Mouse (Mus musculus) activated CD4-positive, CD25-positive, alpha-beta regulatory T cell, adult 4 months (primary cell): Measurements from ENCODE around the gene Tut1. TPM values are rescaled to one million over a fixed set of nuclear protein-coding genes. Genes with fewer than 3 reads are reported as not detected.

Experiments
- ATAC-seq: one replicate; pipeline ENCODE4 v1.8.0; 2017
- polyA plus RNA-seq, 2 experiments: library from polyadenylated mRNA; unstranded; fragments of 100-300 nt; shearing (Covaris generic); gene quantifications; one replicate each; pipeline ENCODE4 v1.2.1; 2017

Gene Tut1
- polyA plus RNA-seq = 10 to 100 TPM; 21.3 to 25.1 TPM

DNA sequence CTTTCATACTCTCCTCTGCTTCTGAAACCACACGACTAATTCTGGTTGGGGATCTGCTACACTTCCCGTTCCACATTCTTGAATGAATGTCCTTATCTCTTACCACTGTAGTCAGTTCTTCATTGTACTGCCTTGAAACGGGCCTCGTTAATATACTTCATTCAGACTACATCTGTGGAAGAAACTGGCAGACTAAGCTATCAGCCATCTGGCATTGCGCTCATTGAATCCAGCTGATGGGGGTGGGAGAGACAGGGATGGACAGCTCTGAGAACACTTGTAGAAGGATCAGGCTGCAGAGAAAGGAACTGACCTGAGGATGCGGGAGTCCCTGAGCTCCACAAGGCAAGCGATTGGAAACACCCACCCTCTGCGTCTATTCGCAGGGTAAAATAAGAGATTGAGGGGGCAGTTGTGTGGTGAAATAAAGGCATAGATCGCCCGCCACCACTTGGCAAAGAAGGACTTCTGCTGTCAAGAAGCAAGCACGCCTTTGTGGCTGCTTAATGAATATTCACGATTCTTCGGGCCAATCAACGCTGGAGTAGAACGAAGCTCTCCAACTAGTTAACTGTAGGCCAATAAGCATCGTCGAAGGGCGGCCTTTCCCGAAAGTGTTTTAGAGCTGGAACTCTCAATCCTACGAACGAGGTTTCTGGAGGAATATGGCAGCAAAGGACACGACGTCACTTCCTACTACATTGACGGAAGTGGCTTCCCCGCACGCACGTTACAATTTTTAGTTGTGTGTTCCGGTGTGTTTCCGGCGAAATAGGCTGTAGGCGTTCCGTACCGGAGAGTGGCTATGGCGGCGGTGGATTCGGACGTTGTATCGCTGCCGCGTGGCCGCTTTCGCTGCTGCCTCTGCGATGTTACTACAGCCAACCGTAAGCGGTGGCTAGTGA lies at the start of gene Tut1:
Tut1 (plus strand) TSS at position 713 of the 905 bp plus-strand sequence.
- ATAC-seq = peak; percentile 95

DNA sequence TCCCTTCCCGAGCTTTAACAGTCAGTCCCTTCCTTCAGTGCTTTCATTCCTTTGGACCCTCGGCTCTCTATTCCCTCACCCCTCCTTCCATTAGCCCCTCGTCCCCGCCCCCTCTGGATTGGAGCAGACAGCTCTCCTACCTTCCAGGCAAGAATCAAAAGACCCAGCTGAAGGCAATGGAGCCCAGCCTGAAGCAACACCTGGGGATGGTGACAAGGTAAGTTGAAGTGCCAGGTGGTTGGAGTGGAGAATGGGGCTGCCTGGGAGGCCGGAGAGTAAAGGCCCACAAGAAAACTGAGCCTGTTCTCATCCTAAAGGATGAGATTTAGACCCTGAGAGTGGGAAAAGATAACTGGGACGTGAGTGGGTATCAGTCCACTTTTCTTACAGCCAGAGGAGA lies 45.1 kb upstream of the Tut1 start:
- no peak for ATAC-seq

DNA sequence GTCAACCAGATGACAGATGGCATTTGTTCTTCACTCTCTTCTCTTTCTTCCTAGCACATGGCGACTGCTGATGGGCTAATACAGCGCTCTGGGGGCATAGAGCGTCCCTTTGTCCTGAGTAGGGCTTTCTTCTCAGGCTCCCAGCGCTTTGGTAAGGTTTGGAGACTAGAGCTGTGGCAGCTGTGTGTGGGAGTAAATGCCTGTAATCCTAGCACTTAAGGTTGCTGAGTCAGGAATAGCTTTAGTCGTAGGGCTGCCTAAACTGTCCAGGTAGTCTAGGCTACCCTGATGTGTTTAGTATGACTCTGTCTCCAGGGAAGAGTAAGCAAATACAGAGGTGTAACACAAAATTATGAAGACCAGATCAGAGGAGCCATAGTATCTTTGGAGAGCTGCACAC lies 41.8 kb upstream of the Tut1 start:
- no peak for ATAC-seq

DNA sequence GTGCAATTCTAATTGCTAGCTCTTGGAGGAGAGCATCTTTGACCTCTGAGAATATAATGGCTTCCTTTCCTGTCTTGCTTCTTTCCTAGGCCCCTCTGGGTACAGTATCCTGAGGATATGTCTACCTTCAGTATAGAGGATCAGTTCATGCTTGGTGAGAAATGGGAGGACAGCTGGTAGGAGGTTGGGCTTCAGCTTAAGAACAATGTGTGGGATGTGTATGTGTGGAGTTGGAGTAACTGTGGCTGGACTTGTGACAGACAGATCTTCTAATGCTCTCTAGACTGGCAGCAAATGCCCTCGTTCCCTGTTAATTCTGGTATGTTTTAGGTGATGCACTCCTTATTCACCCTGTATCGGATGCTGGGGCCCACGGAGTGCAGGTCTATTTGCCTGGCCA lies 39.4 kb upstream of the Tut1 start:
- ATAC-seq = no peak

DNA sequence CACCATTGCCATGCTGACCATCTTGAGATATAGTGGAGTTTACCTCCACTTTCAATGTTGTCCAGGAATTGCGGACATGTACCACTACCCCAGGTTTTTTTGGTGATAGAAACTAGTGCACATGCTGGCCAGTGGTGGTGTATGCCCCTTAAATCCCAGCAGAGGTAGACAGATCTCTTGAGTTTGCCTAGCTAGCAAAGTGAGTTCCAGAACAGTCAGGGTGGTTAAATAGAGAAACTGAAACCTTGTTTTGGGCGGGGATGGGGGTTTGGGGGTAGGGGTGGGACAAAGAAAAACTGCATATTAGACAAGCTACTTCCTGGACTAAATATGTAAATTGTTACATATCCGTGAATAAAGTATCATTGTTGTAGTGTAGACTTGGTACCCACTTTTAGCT lies 34.6 kb upstream of the Tut1 start:
- peak; percentile 31 for ATAC-seq

DNA sequence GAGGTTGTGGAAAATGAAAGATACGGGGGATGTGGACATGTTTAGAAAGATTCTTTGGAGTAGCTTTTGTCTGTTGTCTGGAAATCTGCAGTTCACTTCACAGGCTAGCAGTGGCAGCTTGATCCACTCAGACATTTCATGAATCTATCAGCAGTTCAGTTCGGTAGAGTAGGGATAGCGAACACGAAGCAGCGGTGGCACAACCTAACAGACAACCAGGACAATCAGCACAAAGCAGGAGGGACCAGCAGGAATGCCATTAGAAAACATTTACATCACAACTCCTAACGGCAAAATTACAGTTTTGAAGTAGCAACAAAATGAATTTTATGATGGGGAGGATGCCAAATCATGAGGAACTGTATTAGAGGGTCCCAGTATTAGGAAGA lies 34.0 kb upstream of the Tut1 start:
- no peak for ATAC-seq

DNA sequence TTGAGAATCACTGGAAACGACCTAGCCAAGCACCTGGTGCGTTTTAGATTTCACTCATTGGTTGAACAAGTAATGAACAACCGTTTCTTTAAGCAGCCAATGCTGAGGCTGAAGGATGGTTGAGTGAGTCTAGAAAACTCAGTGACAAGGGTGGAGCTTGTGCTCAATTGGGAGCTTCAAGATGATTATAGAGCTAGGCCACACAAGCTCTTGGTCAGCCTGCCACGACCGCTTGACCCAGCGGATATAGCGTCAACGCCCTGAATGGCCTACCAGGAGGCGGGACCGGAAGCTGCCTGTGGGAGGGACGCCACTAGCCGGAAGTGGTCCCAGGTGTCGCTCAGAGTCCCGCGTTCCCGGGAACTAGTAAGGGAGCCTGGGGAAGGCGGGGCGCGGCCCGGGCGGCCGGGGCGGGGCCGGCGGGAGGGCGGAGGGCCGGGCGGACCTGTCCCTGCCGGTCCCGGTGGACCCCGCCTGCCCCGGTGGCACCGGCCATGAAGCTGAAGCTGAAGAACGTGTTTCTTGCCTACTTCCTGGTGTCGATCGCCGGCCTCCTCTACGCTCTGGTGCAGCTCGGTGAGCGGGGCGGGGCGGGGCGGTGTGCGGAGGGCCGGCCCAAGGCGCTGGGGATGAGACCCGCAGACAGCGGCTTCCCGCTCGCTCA lies 33.4 kb upstream of the Tut1 start, which contains the start of gene B3gat3:
B3gat3 (plus strand) TSS at position 302 of the 664 bp plus-strand sequence.
- peak; percentile 61 for ATAC-seq

DNA sequence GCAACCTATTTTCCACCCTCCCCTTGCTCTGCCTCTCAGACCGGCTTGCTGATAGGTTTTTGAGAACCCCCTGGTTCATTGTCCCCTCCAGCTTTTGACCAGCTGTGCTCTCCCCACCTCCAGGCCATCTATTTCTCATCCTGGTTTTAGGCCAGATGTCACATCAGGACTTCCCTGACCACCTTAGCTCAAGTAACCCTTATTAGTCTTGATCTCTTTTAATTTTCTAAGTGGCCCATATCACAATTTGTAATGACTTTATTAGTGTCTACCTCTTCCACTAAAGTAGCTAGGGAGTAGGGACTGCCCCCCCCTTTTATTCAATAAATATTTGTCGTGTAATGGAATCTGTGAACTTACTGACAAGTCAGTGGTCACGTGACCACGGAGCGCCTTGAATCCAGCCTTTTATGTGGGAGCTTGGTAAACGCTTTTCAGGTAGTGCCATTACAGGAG lies 32.8 kb upstream of the Tut1 start:
- ATAC-seq = peak; percentile 19

DNA sequence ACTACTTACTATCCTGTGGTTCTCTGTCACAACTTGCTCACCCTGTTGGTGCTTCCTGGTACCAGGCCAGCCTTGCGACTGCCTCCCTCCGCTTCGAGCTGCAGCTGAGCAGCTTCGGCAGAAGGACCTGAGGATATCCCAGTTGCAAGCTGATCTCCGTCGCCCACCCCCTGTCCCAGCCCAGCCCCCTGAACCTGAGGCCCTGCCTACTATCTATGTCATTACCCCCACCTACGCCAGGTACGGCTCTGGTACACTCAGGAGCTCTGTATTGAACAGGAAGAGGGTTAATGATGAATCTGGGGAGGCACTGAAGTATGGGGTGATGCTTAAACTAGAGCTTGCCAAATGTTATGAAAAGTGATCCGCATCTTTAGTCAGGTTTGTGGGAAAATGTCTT lies 31.9 kb upstream of the Tut1 start:
- no peak for ATAC-seq

GRCm38 (mm10) chr19:8926766-8927165 lies 26.9 kb upstream of the Tut1 start:
- ATAC-seq = peak; percentile 30

GRCm38 (mm10) chr19:8927891-8928525 lies 25.6 kb upstream of the Tut1 start:
- ATAC-seq = no peak

DNA sequence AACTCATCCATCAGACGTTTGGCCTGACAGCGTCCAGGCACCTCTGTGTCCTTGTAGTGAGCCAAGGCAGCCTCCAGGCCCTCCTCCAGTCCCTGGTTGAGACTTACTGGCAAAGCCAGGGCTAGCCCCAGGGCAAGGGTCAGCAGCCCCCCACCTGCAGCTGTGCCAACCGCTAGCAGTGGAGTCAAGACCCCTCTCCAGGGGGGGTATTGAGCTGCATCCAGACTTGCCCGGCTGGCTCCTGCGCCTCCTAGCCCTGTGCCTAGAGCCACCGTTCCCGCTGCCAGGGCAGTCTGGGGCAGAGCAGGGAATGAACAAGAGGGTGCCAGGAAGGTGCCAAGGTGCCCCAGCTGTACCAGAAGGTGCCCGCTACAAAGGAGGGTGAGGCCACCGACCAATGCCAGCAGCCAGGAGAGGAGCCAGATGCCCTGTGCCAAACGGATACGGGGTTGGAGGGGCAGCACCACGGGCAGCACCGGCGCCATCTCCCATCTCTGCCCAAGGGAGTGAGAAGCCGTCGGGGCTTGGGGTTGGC lies 24.9 kb upstream of the Tut1 start:
- ATAC-seq = no peak

DNA sequence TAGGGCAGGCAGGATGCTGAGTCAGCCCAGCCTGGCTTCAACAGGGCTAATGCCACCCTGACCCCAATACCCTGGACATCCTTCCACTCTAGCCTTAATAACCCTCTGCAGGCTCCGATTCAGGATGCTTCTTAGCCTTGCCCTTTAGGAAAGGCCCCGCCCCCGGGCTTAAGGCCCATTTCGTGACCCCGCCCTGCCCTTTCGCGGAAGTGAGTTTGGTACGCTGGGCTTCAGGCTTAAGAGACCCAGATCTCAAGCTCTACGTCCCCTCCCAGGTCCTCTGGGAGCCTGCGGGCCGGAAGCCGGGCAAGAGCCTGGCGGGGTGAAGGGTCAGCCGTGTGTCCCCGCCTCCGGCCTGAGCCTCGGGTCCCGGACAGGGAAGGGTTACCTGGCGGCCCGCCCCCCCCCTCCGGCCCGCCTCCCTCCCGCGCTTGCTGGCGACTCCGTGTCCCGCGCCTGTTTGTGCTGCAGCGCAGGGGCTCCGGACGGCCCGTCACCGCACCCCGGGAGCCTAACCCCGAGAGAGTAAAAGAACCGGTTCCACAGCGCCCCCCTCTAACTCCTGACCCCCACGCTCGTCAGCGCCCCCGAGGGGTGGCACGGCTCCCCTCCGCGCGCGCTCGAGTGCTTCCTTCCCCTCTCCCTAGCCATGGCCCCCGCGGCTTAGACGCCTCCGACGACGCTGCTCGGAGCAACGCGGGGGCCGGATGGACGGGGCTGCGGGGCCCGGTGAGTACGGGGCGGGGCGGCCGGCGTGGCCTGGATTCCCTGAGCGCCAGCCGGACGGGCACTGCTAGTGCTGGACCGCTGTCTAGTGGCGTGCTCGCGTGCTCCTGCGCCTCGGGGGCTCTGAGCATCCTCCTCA lies 24.2 kb upstream of the Tut1 start, which contains the start of the genes Rom1 and Eml3:
Rom1 (minus strand) TSS at position 133 of the 865 bp plus-strand sequence.
Eml3 (plus strand) TSS at position 329 of the 865 bp plus-strand sequence.
- ATAC-seq = peak; percentile 71

GRCm38 (mm10) chr19:8930117-8930516 lies 23.5 kb upstream of the Tut1 start:
- ATAC-seq = no peak

DNA sequence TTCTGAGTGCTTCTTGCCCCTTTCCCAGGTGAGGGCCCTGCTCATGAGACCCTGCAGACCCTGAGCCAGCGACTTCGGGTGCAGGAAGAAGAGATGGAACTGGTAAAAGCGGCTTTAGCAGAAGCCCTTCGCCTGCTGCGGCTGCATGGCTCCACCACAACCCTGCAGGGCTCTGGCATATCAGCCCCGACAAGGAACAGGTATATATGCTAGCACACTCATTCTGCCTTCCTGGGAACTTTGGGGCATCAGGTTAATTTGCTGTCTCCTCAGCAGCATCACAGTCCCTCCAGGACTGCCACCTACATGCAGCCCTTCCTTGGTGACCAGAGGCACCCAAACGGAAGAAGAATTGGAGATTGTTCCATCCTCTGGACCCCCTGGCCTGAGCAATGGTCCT lies 22.9 kb upstream of the Tut1 start:
- ATAC-seq = no peak

DNA sequence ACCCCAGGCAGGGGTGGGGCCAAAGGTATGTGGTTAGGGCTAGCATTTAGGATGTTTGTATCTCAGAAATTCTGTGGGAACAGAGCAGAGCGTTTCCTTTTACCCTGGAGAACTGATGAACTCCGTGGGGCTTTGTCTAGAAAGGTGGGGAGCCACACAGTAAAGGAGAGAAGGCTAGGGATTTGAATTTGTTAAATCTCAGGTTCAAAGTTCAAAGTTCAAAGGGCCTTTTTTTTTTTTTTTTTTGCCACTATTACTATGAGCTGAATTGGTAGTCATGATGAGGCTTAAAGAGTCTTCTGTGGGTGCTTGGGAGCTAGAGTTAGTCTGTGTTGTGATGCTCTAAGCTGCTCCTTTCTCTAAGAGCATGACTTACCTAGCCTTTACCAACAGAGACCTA lies 16.9 kb upstream of the Tut1 start:
- no peak for ATAC-seq

GRCm38 (mm10) chr19:8940526-8941133 lies 13.0 kb upstream of the Tut1 start:
- no peak for ATAC-seq

- no peak for ATAC-seq
These were observed 12.5 kb upstream of the Tut1 start for GRCm38 (mm10) chr19:8941136-8941514.

GRCm38 (mm10) chr19:8941515-8942217 lies 12.0 kb upstream of the Tut1 start, which contains the start of gene Mta2:
Gene Mta2, plus strand, starts transcription at chr19:8941875.
- peak; percentile 93 for ATAC-seq

DNA sequence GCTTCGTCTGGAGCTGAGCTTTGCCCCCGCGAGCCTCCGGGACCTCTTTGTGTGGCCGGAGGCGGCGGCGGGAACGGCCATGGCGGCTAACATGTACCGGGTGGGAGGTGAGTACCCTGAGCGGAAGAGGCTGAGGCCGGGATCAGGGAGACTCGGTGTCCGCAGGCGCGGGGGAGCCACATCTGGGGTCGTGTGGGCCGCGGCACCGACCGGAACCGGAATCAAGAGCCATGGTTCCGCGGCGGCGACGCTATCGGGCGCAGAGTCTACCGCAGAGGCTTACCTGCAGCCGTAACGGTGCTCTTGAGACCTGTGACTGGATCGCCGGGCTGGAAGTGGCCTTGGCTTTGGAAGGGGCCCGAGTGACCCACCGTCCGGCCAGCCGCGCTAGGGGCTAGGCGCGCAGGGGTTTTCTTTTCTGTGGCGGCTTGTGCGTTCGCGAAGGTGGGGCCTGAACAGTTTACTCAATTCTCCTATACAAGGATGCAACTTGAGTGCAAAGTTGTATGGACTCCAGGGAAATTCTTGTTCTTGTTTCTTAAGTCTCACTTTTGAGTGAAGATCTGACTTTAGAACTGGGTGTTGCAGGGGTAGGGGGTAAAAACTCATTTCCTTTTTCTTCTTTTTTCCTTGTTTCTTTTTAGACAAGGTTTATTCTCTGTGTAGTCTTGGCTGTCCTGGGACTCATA lies 11.2 kb upstream of the Tut1 start:
- ATAC-seq = peak; percentile 30
